Mouse (Mus musculus) intestine, embryonic 15.5 days (tissue): ENCODE results near the gene Ehbp1l1. TPM values are rescaled to one million over a fixed set of nuclear protein-coding genes. Genes with fewer than 3 reads are reported as not detected.

ENCODE experiments used
- ATAC-seq: fragments of 200-750 bp; cut with Nextera tagmentation; 2 replicates; pipeline ENCODE4 v1.8.0; 2017; ENCODE audit warnings: moderate TSS enrichment, moderate library complexity
- H3K27ac ChIP-seq: fragments of 300-500 bp; sonication (generic); 2 replicates; pipeline ENCODE4 v1.5.1; 2015; ENCODE audit warnings: mild to moderate bottlenecking, inconsistent platforms
- H3K27me3 ChIP-seq: fragments of 300-500 bp; sonication (generic); replicated peaks from 2 replicates; pipeline ENCODE4 v1.6.1; 2015; ENCODE audit warnings: inconsistent platforms
- H3K36me3 ChIP-seq: fragments of 300-500 bp; sonication (generic); 2 replicates; pipeline ENCODE4 v1.6.1; 2015; ENCODE audit warnings: inconsistent platforms
- H3K4me1 ChIP-seq: fragments of 300-500 bp; sonication (generic); replicated peaks from 2 replicates; pipeline ENCODE4 v1.6.1; 2015; ENCODE audit warnings: inconsistent platforms
- H3K4me2 ChIP-seq: fragments of 300-500 bp; sonication (generic); replicated peaks from 2 replicates; pipeline ENCODE4 v1.6.1; 2015; ENCODE audit warnings: mild to moderate bottlenecking, inconsistent platforms
- H3K4me3 ChIP-seq: fragments of 300-500 bp; sonication (generic); replicated peaks from 2 replicates; pipeline ENCODE4 v1.5.1; 2015; ENCODE audit warnings: inconsistent platforms
- H3K9ac ChIP-seq: fragments of 300-500 bp; sonication (generic); 2 replicates; pipeline ENCODE4 v1.6.1; 2015; ENCODE audit warnings: inconsistent platforms
- H3K9me3 ChIP-seq: fragments of 300-500 bp; sonication (generic); 2 replicates; pipeline ENCODE4 v1.6.1; 2016; ENCODE audit warnings: inconsistent platforms
- WGBS: fragments of 180-500 bp; shearing (Covaris S2); methylation state at CpG from one replicate; pipeline ENCODE4 v1.1.7; 2015; 5-methylcytosine and 5-hydroxymethylcytosine counted together
- polyA plus RNA-seq: library from polyadenylated mRNA; unstranded; fragments of >200 nt; fragmentation: Nextera tagmentation; extraction: Ambion mirVana; gene quantifications from 2 replicates; pipeline ENCODE4 v1.2.1, GENCODE M21; 2015

Gene Ehbp1l1
- polyA plus RNA-seq: 38.6 and 40.1 TPM in 2 replicates

- peak within 1 kb of the TSS; percentile 53 for H3K4me3 ChIP-seq
Observed at GRCm38 (mm10) chr19:5725767-5726515, at the start of gene Ehbp1l1. Ehbp1l1 (minus strand) TSS chr19:5726317.

GRCm38 (mm10) chr19:5770925-5771860 is 45.1 kb upstream of the Ehbp1l1 start, which contains the start of gene Scyl1:
Scyl1 (minus strand) TSS chr19:5771419.
- H3K27me3 ChIP-seq: no peaks in the 10 kb centered on the region
- peaks cover 13% of the 10 kb centered on the region; the same call in 1 of the 2 replicates for H3K36me3 ChIP-seq
- H3K9me3 ChIP-seq: no peaks in the 10 kb centered on the region
- WGBS: under 1% methylated on average over 64 of the region's 64 CpGs
- peak; percentile 99 for ATAC-seq
- H3K4me2 ChIP-seq: peak within 1 kb of the TSS; percentile 90
- H3K27ac ChIP-seq: peak within 1 kb of the TSS; percentile 79; the same call in 1 of the 2 replicates
- H3K4me1 ChIP-seq: peaks cover 12% of the 10 kb centered on the region
- H3K4me3 ChIP-seq: peak within 1 kb of the TSS; percentile 80
- H3K9ac ChIP-seq: peak within 1 kb of the TSS; percentile 91

More at GRCm38 (mm10) chr19:5725767-5726515, at the start of gene Ehbp1l1:
- Histone ChIP-seq H3K27me3 (no peaks in the 10 kb centered on the region), H3K27ac (peak within 1 kb of the TSS; percentile 81), H3K9ac (peak within 1 kb of the TSS; percentile 75), H3K4me2 (peak within 1 kb of the TSS; percentile 90), H3K36me3 (peaks cover 17% of the 10 kb centered on the region), H3K9me3 (no peaks in the 10 kb centered on the region), H3K4me1 (peaks cover 67% of the 10 kb centered on the region)
- ATAC-seq: peak; percentile 50
- WGBS: 9% methylated on average over 47 of the region's 49 CpGs

- Histone ChIP-seq H3K27ac (peak overlapping the region; percentile 79; the same call in 1 of the 2 replicates), H3K9ac (peak overlapping the region; percentile 91), H3K4me3 (peak overlapping the region; percentile 80), H3K4me2 (peak overlapping the region; percentile 90), H3K36me3 (peaks cover 21% of the 10 kb centered on the region), H3K27me3 (no peaks in the 10 kb centered on the region), H3K4me1 (peaks cover 12% of the 10 kb centered on the region), H3K9me3 (no peaks in the 10 kb centered on the region)
- 40% methylated on average over 9 of the region's 9 CpGs for WGBS
- ATAC-seq: no peak
Observed at GRCm38 (mm10) chr19:5770311-5770710, 44.2 kb upstream of the Ehbp1l1 start.

GRCm38 (mm10) chr19:5767271-5767670 is 41.2 kb upstream of the Ehbp1l1 start:
- Histone ChIP-seq H3K9ac (no peak overlapping the region), H3K4me2 (no peak overlapping the region), H3K27ac (no peak overlapping the region), H3K4me1 (peaks cover 12% of the 10 kb centered on the region), H3K9me3 (no peaks in the 10 kb centered on the region), H3K4me3 (no peak overlapping the region), H3K36me3 (peaks cover 45% of the 10 kb centered on the region), H3K27me3 (no peaks in the 10 kb centered on the region)
- no peak for ATAC-seq
- 89% methylated on average over 4 of the region's 4 CpGs for WGBS

GRCm38 (mm10) chr19:5763163-5763562 is 37.0 kb upstream of the Ehbp1l1 start:
- Histone ChIP-seq H3K4me2 (no peak overlapping the region), H3K9ac (no peak overlapping the region), H3K4me1 (no peaks in the 10 kb centered on the region), H3K27me3 (no peaks in the 10 kb centered on the region), H3K4me3 (no peak overlapping the region), H3K36me3 (peaks cover 75% of the 10 kb centered on the region), H3K9me3 (no peaks in the 10 kb centered on the region), H3K27ac (no peak overlapping the region)
- 95% methylated on average over 6 of the region's 6 CpGs for WGBS
- no peak for ATAC-seq

GRCm38 (mm10) chr19:5758878-5759403 is 32.8 kb upstream of the Ehbp1l1 start:
- Histone ChIP-seq H3K4me2 (no peak overlapping the region), H3K9me3 (no peaks in the 10 kb centered on the region), H3K36me3 (peaks cover 58% of the 10 kb centered on the region), H3K4me1 (peaks cover 11% of the 10 kb centered on the region), H3K4me3 (no peak overlapping the region), H3K9ac (no peak overlapping the region), H3K27me3 (peaks cover 25% of the 10 kb centered on the region), H3K27ac (no peak overlapping the region)
- 88% methylated on average over 14 of the region's 14 CpGs for WGBS
- ATAC-seq: no peak

GRCm38 (mm10) chr19:5756991-5757636 is 31.0 kb upstream of the Ehbp1l1 start:
- H3K9me3 ChIP-seq: no peaks in the 10 kb centered on the region
- H3K4me2 ChIP-seq: peak overlapping the region; percentile 42
- peaks cover 46% of the 10 kb centered on the region for H3K36me3 ChIP-seq
- 0 out of 2 replicates have a peak overlapping the region, but pooled peaks have one; percentile 10 for H3K4me3 ChIP-seq
- 0 out of 2 replicates have a peak overlapping the region, but pooled peaks have one; percentile 23 for H3K9ac ChIP-seq
- ATAC-seq: peak; percentile 19
- H3K27ac ChIP-seq: no peak overlapping the region
- peaks cover 25% of the 10 kb centered on the region for H3K27me3 ChIP-seq
- peaks cover 11% of the 10 kb centered on the region for H3K4me1 ChIP-seq
- WGBS: 32% methylated on average over 36 of the region's 36 CpGs

- Histone ChIP-seq H3K4me1 (peaks cover 14% of the 10 kb centered on the region), H3K36me3 (peaks cover 40% of the 10 kb centered on the region), H3K9ac (0 out of 2 replicates have a peak overlapping the region, but pooled peaks have one; percentile 20), H3K4me3 (0 out of 2 replicates have a peak overlapping the region, but pooled peaks have one; percentile 10), H3K9me3 (no peaks in the 10 kb centered on the region), H3K27ac (no peak overlapping the region), H3K4me2 (peak overlapping the region; percentile 42), H3K27me3 (peaks cover 26% of the 10 kb centered on the region)
- no peak; the same call in 1 of the 2 replicates for ATAC-seq
- 24% methylated on average over 29 of the region's 29 CpGs for WGBS
Observed at GRCm38 (mm10) chr19:5756321-5756985, 30.3 kb upstream of the Ehbp1l1 start.

- Histone ChIP-seq H3K9me3 (no peaks in the 10 kb centered on the region), H3K36me3 (no peaks in the 10 kb centered on the region), H3K4me1 (peaks cover 7% of the 10 kb centered on the region), H3K4me2 (0 out of 2 replicates have a peak overlapping the region, but pooled peaks have one; percentile 10), H3K27me3 (peaks cover 39% of the 10 kb centered on the region), H3K27ac (no peak overlapping the region), H3K4me3 (no peak overlapping the region), H3K9ac (no peak overlapping the region)
- 18% methylated on average over 20 of the region's 20 CpGs for WGBS
- ATAC-seq: peak; percentile 50
Observed at GRCm38 (mm10) chr19:5751742-5752141, 25.6 kb upstream of the Ehbp1l1 start.

- Histone ChIP-seq H3K9ac (no peak overlapping the region), H3K27me3 (peaks cover 32% of the 10 kb centered on the region), H3K4me1 (peaks cover 10% of the 10 kb centered on the region), H3K9me3 (no peaks in the 10 kb centered on the region), H3K4me3 (no peak overlapping the region), H3K36me3 (no peaks in the 10 kb centered on the region), H3K27ac (no peak overlapping the region), H3K4me2 (no peak overlapping the region)
- WGBS: 24% methylated on average over 22 of the region's 22 CpGs
- ATAC-seq: no peak
Observed at GRCm38 (mm10) chr19:5750951-5751350, 24.8 kb upstream of the Ehbp1l1 start.

- no peak overlapping the region for H3K27ac ChIP-seq
- H3K9me3 ChIP-seq: no peaks in the 10 kb centered on the region
- no peak overlapping the region for H3K4me3 ChIP-seq
- peaks cover 17% of the 10 kb centered on the region for H3K4me1 ChIP-seq
- H3K27me3 ChIP-seq: peaks cover 33% of the 10 kb centered on the region
- H3K9ac ChIP-seq: no peak overlapping the region
- ATAC-seq: no peak
- 82% methylated on average over 6 of the region's 6 CpGs for WGBS
- H3K4me2 ChIP-seq: no peak overlapping the region
- H3K36me3 ChIP-seq: no peaks in the 10 kb centered on the region
Observed at GRCm38 (mm10) chr19:5749476-5749875, 23.4 kb upstream of the Ehbp1l1 start.
